Mouse (Mus musculus): Measurements from ENCODE around the gene Zfp119b. TPM values are rescaled to one million over a fixed set of nuclear protein-coding genes. Genes with fewer than 3 reads are reported as not detected.

Gene Zfp119b
- polyA plus RNA-seq, 1 experiment, result 0.69 TPM

GRCm38 (mm10) chr17:55963171-55963570 is 13.9 kb upstream of the Zfp119b start:
- no peaks in the 10 kb centered on the region for H3K36me3 ChIP-seq (ENCODE audit: control insufficient read depth, insufficient read depth, low read length)
- no peaks in the 10 kb centered on the region for H3K27me3 ChIP-seq (replicated peaks; ENCODE audit: control insufficient read depth, insufficient read depth, low read length)
- no peak for DNase-seq
- H3K4me1 ChIP-seq (ENCODE audit: control insufficient read depth, insufficient read depth, low read length), result peaks cover 6% of the 10 kb centered on the region; the same call in 1 of the 2 replicates
- 75% methylated on average over 14 of the region's 14 CpGs for WGBS
- H3K4me3 ChIP-seq (ENCODE audit: insufficient read depth, low read depth, low read length), result no peak overlapping the region
- TF ChIP-seq CTCF (conservative IDR thresholded peaks at IDR 0.05; ENCODE audit: insufficient read depth, insufficient read length, low read depth, low read length), result no peak
- no peak for TF ChIP-seq POLR2A (IDR thresholded peaks at IDR 0.05; ENCODE audit: low read depth, low read length)
- no peak overlapping the region for H3K27ac ChIP-seq (ENCODE audit: insufficient read depth, low read depth, low read length)

- Histone ChIP-seq H3K4me1 (ENCODE audit: control insufficient read depth, insufficient read depth, low read length) (peaks cover 6% of the 10 kb centered on the region; the same call in 1 of the 2 replicates), H3K4me3 (ENCODE audit: insufficient read depth, low read depth, low read length) (no peak overlapping the region), H3K27ac (ENCODE audit: insufficient read depth, low read depth, low read length) (no peak overlapping the region), H3K36me3 (ENCODE audit: control insufficient read depth, insufficient read depth, low read length) (no peaks in the 10 kb centered on the region), H3K27me3 (replicated peaks; ENCODE audit: control insufficient read depth, insufficient read depth, low read length) (no peaks in the 10 kb centered on the region)
- TF ChIP-seq CTCF (conservative IDR thresholded peaks at IDR 0.05; ENCODE audit: insufficient read depth, insufficient read length, low read depth, low read length) (no peak), POLR2A (IDR thresholded peaks at IDR 0.05; ENCODE audit: low read depth, low read length) (no peak)
- DNase-seq, result no peak
- WGBS, result 94% methylated on average over 7 of the region's 7 CpGs
Observed at GRCm38 (mm10) chr17:55961631-55962030, 12.3 kb upstream of the Zfp119b start.

GRCm38 (mm10) chr17:55960791-55961190 is 11.5 kb upstream of the Zfp119b start:
- no peak for DNase-seq
- H3K27me3 ChIP-seq (replicated peaks; ENCODE audit: control insufficient read depth, insufficient read depth, low read length), result no peaks in the 10 kb centered on the region
- no peak for TF ChIP-seq POLR2A (IDR thresholded peaks at IDR 0.05; ENCODE audit: low read depth, low read length)
- no peak for TF ChIP-seq CTCF (conservative IDR thresholded peaks at IDR 0.05; ENCODE audit: insufficient read depth, insufficient read length, low read depth, low read length)
- no peaks in the 10 kb centered on the region for H3K36me3 ChIP-seq (ENCODE audit: control insufficient read depth, insufficient read depth, low read length)
- no peak overlapping the region for H3K4me3 ChIP-seq (ENCODE audit: insufficient read depth, low read depth, low read length)
- H3K4me1 ChIP-seq (ENCODE audit: control insufficient read depth, insufficient read depth, low read length), result peaks cover 10% of the 10 kb centered on the region; the same call in 1 of the 2 replicates
- no peak overlapping the region for H3K27ac ChIP-seq (ENCODE audit: insufficient read depth, low read depth, low read length)

- no peaks in the 10 kb centered on the region for H3K27me3 ChIP-seq (replicated peaks; ENCODE audit: control insufficient read depth, insufficient read depth, low read length)
- TF ChIP-seq CTCF (conservative IDR thresholded peaks at IDR 0.05; ENCODE audit: insufficient read depth, insufficient read length, low read depth, low read length) (no peak), POLR2A (IDR thresholded peaks at IDR 0.05; ENCODE audit: low read depth, low read length) (no peak)
- H3K4me3 ChIP-seq (ENCODE audit: insufficient read depth, low read depth, low read length), result no peak overlapping the region
- 65% methylated on average over 10 of the region's 10 CpGs for WGBS
- H3K4me1 ChIP-seq (ENCODE audit: control insufficient read depth, insufficient read depth, low read length), result peaks cover 10% of the 10 kb centered on the region; the same call in 1 of the 2 replicates
- H3K27ac ChIP-seq (ENCODE audit: insufficient read depth, low read depth, low read length), result 0 out of 2 replicates have a peak overlapping the region, but pooled peaks have one; percentile 6
- no peaks in the 10 kb centered on the region for H3K36me3 ChIP-seq (ENCODE audit: control insufficient read depth, insufficient read depth, low read length)
- no peak for DNase-seq
Observed at GRCm38 (mm10) chr17:55959946-55960740, 10.8 kb upstream of the Zfp119b start.

- Histone ChIP-seq H3K36me3 (ENCODE audit: control insufficient read depth, insufficient read depth, low read length) (no peaks in the 10 kb centered on the region), H3K27ac (ENCODE audit: insufficient read depth, low read depth, low read length) (peak within 1 kb of the TSS; percentile 92), H3K27me3 (replicated peaks; ENCODE audit: control insufficient read depth, insufficient read depth, low read length) (no peaks in the 10 kb centered on the region), H3K4me1 (ENCODE audit: control insufficient read depth, insufficient read depth, low read length) (peaks cover 10% of the 10 kb centered on the region; the same call in 1 of the 2 replicates), H3K4me3 (ENCODE audit: insufficient read depth, low read depth, low read length) (peak within 1 kb of the TSS; percentile 63)
- TF ChIP-seq CTCF (conservative IDR thresholded peaks at IDR 0.05; ENCODE audit: insufficient read depth, insufficient read length, low read depth, low read length), result no peak
- TF ChIP-seq POLR2A (IDR thresholded peaks at IDR 0.05; ENCODE audit: low read depth, low read length), result peak; percentile 47
- WGBS, result under 1% methylated on average over 46 of the region's 46 CpGs
- peak; percentile 97 for DNase-seq
Observed at GRCm38 (mm10) chr17:55958918-55959728, 9.8 kb upstream of the Zfp119b start, which contains the start of gene Yju2. Gene Yju2, plus strand, starts transcription at chr17:55959099.

- 37% methylated on average over 2 of the region's 2 CpGs for WGBS
- Histone ChIP-seq H3K4me3 (ENCODE audit: insufficient read depth, low read depth, low read length) (peak overlapping the region; percentile 33), H3K4me1 (ENCODE audit: control insufficient read depth, insufficient read depth, low read length) (peaks cover 10% of the 10 kb centered on the region; the same call in 1 of the 2 replicates), H3K27ac (ENCODE audit: insufficient read depth, low read depth, low read length) (peak overlapping the region; percentile 36; the same call in 1 of the 2 replicates), H3K27me3 (replicated peaks; ENCODE audit: control insufficient read depth, insufficient read depth, low read length) (no peaks in the 10 kb centered on the region), H3K36me3 (ENCODE audit: control insufficient read depth, insufficient read depth, low read length) (no peaks in the 10 kb centered on the region)
- DNase-seq, result no peak
- TF ChIP-seq CTCF (conservative IDR thresholded peaks at IDR 0.05; ENCODE audit: insufficient read depth, insufficient read length, low read depth, low read length), result no peak
- TF ChIP-seq POLR2A (IDR thresholded peaks at IDR 0.05; ENCODE audit: low read depth, low read length), result no peak
Observed at GRCm38 (mm10) chr17:55958584-55958886, 9.2 kb upstream of the Zfp119b start.
